21 mouse cellular contexts compared by ENCODE assay signal in the genomic region with DNA sequence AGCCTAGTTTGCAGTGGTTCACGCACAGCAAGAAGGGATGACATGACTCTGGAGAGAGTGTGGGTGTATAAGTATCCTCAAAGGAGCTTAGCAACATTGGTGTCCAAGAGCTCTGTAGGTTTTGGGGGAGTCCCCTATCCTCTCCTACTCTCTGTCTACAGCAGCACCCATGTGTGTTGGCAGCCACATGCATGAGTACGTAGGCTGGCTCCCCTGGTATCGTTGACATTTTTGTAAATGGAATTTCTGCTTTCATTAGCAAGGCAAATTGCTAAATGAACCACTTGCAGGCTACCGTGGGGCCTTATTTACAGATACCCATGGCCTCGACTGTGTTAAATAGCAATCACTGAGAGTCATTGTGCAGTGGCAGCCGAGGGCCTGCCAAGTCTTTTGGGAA.
A peak's percentile ranks its signal among the peaks of the same experiment; 100 is the strongest.
DNase-seq lines count a peak whose midpoint lies in the region; ATAC-seq and TF ChIP-seq lines count a peak whose summit lies in the region.
"Had no signal": no experiment of that assay in that cellular context is flagged by ENCODE, and none has a peak within 500 bp of the region (broad histone marks: within the 10 kb centered on the region; RNA-seq: fewer than 3 reads in every experiment).

No protein-coding gene starts in this region.

- H3K4me1 ChIP-seq in hindbrain, embryonic 15.5 days (replicated peaks), result no peaks in the 10 kb centered on the region
- no peaks in the 10 kb centered on the region for H3K4me1 ChIP-seq in hindbrain, embryonic 13.5 days (replicated peaks)
- H3K4me1 ChIP-seq: embryonic facial prominence, embryonic 10.5 days; embryonic facial prominence, embryonic 12.5 days; forebrain, embryonic 13.5 days had no signal

- WGBS in hindbrain, embryonic 15.5 days, result 55% methylated on average over 6 of the region's 6 CpGs
- WGBS in hindbrain, embryonic 13.5 days, result 67% methylated on average over 6 of the region's 6 CpGs

- no peaks in the 10 kb centered on the region for H3K27me3 ChIP-seq in hindbrain, embryonic 15.5 days
- no peaks in the 10 kb centered on the region for H3K27me3 ChIP-seq in hindbrain, embryonic 13.5 days
- H3K27me3 ChIP-seq: embryonic facial prominence, embryonic 12.5 days; forebrain, embryonic 13.5 days; forebrain, embryonic 15.5 days had no signal

- H3K4me2 ChIP-seq in hindbrain, embryonic 15.5 days, result no peak overlapping the region
- no peak overlapping the region for H3K4me2 ChIP-seq in hindbrain, embryonic 13.5 days
- H3K4me2 ChIP-seq: embryonic facial prominence, embryonic 12.5 days; forebrain, embryonic 13.5 days; forebrain, embryonic 15.5 days had no signal

- peak; percentile 34; the same call in 1 of the 2 replicates for ATAC-seq in hindbrain, embryonic 15.5 days (ENCODE audit: low FRiP score, low read depth)
- no peak for ATAC-seq in hindbrain, embryonic 13.5 days (ENCODE audit: low FRiP score)
- ATAC-seq: forebrain, embryonic 13.5 days; forebrain, embryonic 15.5 days; forebrain, postnatal 0 days had no signal

- no peak overlapping the region for H3K27ac ChIP-seq in hindbrain, embryonic 15.5 days (replicated peaks)
- H3K27ac ChIP-seq in hindbrain, embryonic 13.5 days, result no peak overlapping the region
- H3K27ac ChIP-seq in left cerebral cortex, adult 2 months, result peak overlapping the region; percentile 72
- H3K27ac ChIP-seq: embryonic facial prominence, embryonic 10.5 days; embryonic facial prominence, embryonic 12.5 days; forebrain, embryonic 13.5 days; forebrain, embryonic 15.5 days had no signal

- no peaks in the 10 kb centered on the region for H3K36me3 ChIP-seq in hindbrain, embryonic 15.5 days
- no peaks in the 10 kb centered on the region for H3K36me3 ChIP-seq in hindbrain, embryonic 13.5 days
- H3K36me3 ChIP-seq: embryonic facial prominence, embryonic 10.5 days; embryonic facial prominence, embryonic 12.5 days; forebrain, embryonic 15.5 days; G1E had no signal

- no peak overlapping the region for H3K4me3 ChIP-seq in hindbrain, embryonic 15.5 days
- H3K4me3 ChIP-seq in hindbrain, embryonic 13.5 days, result no peak overlapping the region
- H3K4me3 ChIP-seq in left cerebral cortex, adult 2 months, result no peak overlapping the region
- H3K4me3 ChIP-seq: embryonic facial prominence, embryonic 10.5 days; embryonic facial prominence, embryonic 12.5 days; forebrain, embryonic 13.5 days; forebrain, embryonic 15.5 days had no signal

- DNase-seq in left cerebral cortex, adult 2 months (ENCODE audit: extremely low spot score in 1 of 2, low spot score in 2 of 2), result no peak
- no peak for DNase-seq in left cerebral cortex, adult 9 months (ENCODE audit: low spot score in 2 of 2)
- peak; percentile 57 for DNase-seq in Muller cell, postnatal 12 days (ENCODE audit: inconsistent ontology term)
- no peak for DNase-seq in liver
- no peak for DNase-seq in urinary bladder, postnatal 4 days (ENCODE audit: low spot score in 2 of 2)
- DNase-seq: adrenal gland, adult 8-10 months; adrenal gland, postnatal 14 days; adrenal gland, postnatal 36 days; cerebellum, adult 11-12 months; cerebellum, adult 2 months; cerebellum, adult 9-10 months; cerebellum, postnatal 10 days; cerebellum, postnatal 25 days; forebrain, postnatal 0 days had no signal

- no peak overlapping the region for H3K9ac ChIP-seq in hindbrain, embryonic 15.5 days
- H3K9ac ChIP-seq in hindbrain, embryonic 13.5 days, result no peak overlapping the region
- H3K9ac ChIP-seq: embryonic facial prominence, embryonic 12.5 days; forebrain, embryonic 13.5 days; forebrain, embryonic 15.5 days; forebrain, postnatal 0 days had no signal

- H3K9me3 ChIP-seq in hindbrain, embryonic 15.5 days, result no peaks in the 10 kb centered on the region
- no peaks in the 10 kb centered on the region for H3K9me3 ChIP-seq in hindbrain, embryonic 13.5 days
- H3K9me3 ChIP-seq: embryonic facial prominence, embryonic 10.5 days; embryonic facial prominence, embryonic 12.5 days; forebrain, embryonic 13.5 days; forebrain, embryonic 15.5 days; G1E had no signal

- intact Hi-C loops in left cerebral cortex, adult 2 months (cut with DNase I), result no loop called here

- no peak for TF ChIP-seq CTCF in left cerebral cortex, adult 2 months (IDR thresholded peaks at IDR 0.05)
